In genomic region chr11:118091002-118091670, GRCm38 (mm10) we compare ENCODE assay signal across 11 mouse cellular contexts. TPM values are rescaled to one million over a fixed set of nuclear protein-coding genes. Genes with fewer than 3 reads are reported as not detected.
DNase-seq lines count a peak whose midpoint lies in the region; TF ChIP-seq lines count a peak whose summit lies in the region.
"Had no signal": no experiment of that assay in that cellular context is flagged by ENCODE, and none has a peak within 500 bp of the region (broad histone marks: within the 10 kb centered on the region; RNA-seq: fewer than 3 reads in every experiment).

No protein-coding gene starts in this region.

- TF ChIP-seq CTCF in cerebellum, adult 2 months (IDR thresholded peaks at IDR 0.05; ENCODE audit: borderline replicate concordance, insufficient read depth, low read depth, low read length), result peak; percentile 39; the same call in 1 of the 2 replicates

- H3K4me2 ChIP-seq in myocyte (ENCODE audit: low read depth), result no peak overlapping the region
- H3K4me2 ChIP-seq: heart, embryonic 15.5 days had no signal

- no peaks in the 10 kb centered on the region for H3K79me2 ChIP-seq in myocyte (ENCODE audit: control insufficient read depth, insufficient read depth)

- no peak for DNase-seq in cerebellum, adult 2 months
- no peak for DNase-seq in cerebellum, adult 9-11 months
- DNase-seq in lung, postnatal 36 days, result peak; percentile 20
- DNase-seq in lung, postnatal 10 days, result no peak
- peak; percentile 86 for DNase-seq in ZHBTc4 (ENCODE audit: low read depth, low spot score)
- no peak for DNase-seq in kidney, postnatal 14 days
- no peak for DNase-seq in layer of hippocampus, adult 8-10 months (ENCODE audit: low spot score in 2 of 2)
- DNase-seq: cerebellum, adult 11 months had no signal

- 89% methylated on average over 23 of the region's 23 CpGs for WGBS in cerebellum, adult 2 months

- H3ac ChIP-seq in myocyte (ENCODE audit: control insufficient read depth, insufficient read length), result no peak overlapping the region

- no peak overlapping the region for H3K27ac ChIP-seq in cerebellum, adult 2 months (ENCODE audit: insufficient read depth, low read length)
- H3K27ac ChIP-seq: heart, embryonic 15.5 days; macrophage had no signal

- H3K4me1 ChIP-seq in cerebellum, adult 2 months (ENCODE audit: control insufficient read depth, insufficient read depth, low read length), result no peaks in the 10 kb centered on the region
- H3K4me1 ChIP-seq: heart, embryonic 15.5 days had no signal

- no peak for TF ChIP-seq POLR2A in cerebellum, adult 2 months (IDR thresholded peaks at IDR 0.05; ENCODE audit: borderline replicate concordance, insufficient read depth, low read length)
- TF ChIP-seq POLR2A in myocyte (IDR thresholded peaks at IDR 0.05; ENCODE audit: insufficient read length, low read depth), result no peak

- no peak overlapping the region for H3K4me3 ChIP-seq in cerebellum, adult 2 months (replicated peaks; ENCODE audit: insufficient read depth, low read depth, low read length)
- no peak overlapping the region for H3K4me3 ChIP-seq in myocyte
- H3K4me3 ChIP-seq: heart, embryonic 15.5 days had no signal

- no peaks in the 10 kb centered on the region for H3K36me3 ChIP-seq in myocyte (ENCODE audit: control insufficient read depth, insufficient read depth)
- H3K36me3 ChIP-seq: heart, embryonic 15.5 days had no signal

- no peaks in the 10 kb centered on the region for H3K27me3 ChIP-seq in cerebellum, adult 2 months (ENCODE audit: control insufficient read depth, insufficient read depth, low read length)
- peaks cover 60% of the 10 kb centered on the region for H3K27me3 ChIP-seq in myocyte (ENCODE audit: control insufficient read depth, insufficient read depth, insufficient read length)

TF ChIP-seq in myocyte, 11 proteins besides CTCF, POLR2A, EP300 and RAD21:
- TF ChIP-seq MAX (IDR thresholded peaks at IDR 0.05; ENCODE audit: low read depth) (no peak), USF1 (IDR thresholded peaks at IDR 0.05; ENCODE audit: low read depth) (peak; percentile 7)

RNA-seq across cellular contexts. Expression of gene Dnah17, which starts 39.3 kb away (rescaled TPM):
- polyA plus RNA-seq in cerebellum, adult 2 months (2012; rRNA removed), result 0.03 and 0.07 TPM in 2 replicates
- polyA plus RNA-seq in myocyte (2012; fragmentation: generic; extraction: Trizol), result 0.16 TPM
- under 1 TPM in 2 of 4 experiments, not detected in 2; 0.07 to 0.09 TPM for total RNA-seq in layer of hippocampus, adult 8-10 months (2022)

Comparison
In these comparisons a context has a peak if more than half of its experiments do, and no peak if none do; other contexts are left out.
1. DNase-seq: peak in lung, postnatal 36 days (single experiment) and ZHBTc4 (single experiment); none in cerebellum, adult 2 months (0 of 2), cerebellum, adult 9-11 months (single experiment), lung, postnatal 10 days (single experiment), kidney, postnatal 14 days (single experiment) and layer of hippocampus, adult 8-10 months (0 of 2).